Mouse (Mus musculus) thymus, adult 2 months (tissue): ENCODE results near the gene Vwf. TPM values are rescaled to one million over a fixed set of nuclear protein-coding genes. Genes with fewer than 3 reads are reported as not detected.

Experiments
- DNase-seq: peaks from one replicate; pipeline ENCODE4 v3.0.0; 2021
- H3K27ac ChIP-seq: fragments of 200-500 bp; 2 replicates; pipeline ENCODE4 v1.5.1; 2012; ENCODE audit warnings: low read length, control low read depth; ENCODE audit not compliant: control insufficient read depth, insufficient read depth
- H3K27me3 ChIP-seq: fragments of 200-500 bp; 2 replicates; pipeline ENCODE4 v1.6.1; 2012; ENCODE audit warnings: mild to moderate bottlenecking, low read length, moderate library complexity, mixed read lengths; ENCODE audit not compliant: control insufficient read depth, insufficient read depth
- H3K36me3 ChIP-seq: fragments of 200-500 bp; 2 replicates; pipeline ENCODE4 v1.6.1; 2012; ENCODE audit warnings: mild to moderate bottlenecking, low read length, moderate library complexity; ENCODE audit not compliant: control insufficient read depth, insufficient read depth
- H3K4me1 ChIP-seq: fragments of 200-500 bp; replicated peaks from 2 replicates; pipeline ENCODE4 v1.6.1; 2012; ENCODE audit warnings: low read length; ENCODE audit not compliant: control insufficient read depth, insufficient read depth
- H3K4me3 ChIP-seq: fragments of 200-500 bp; 2 replicates; pipeline ENCODE4 v1.5.1; 2012; ENCODE audit warnings: mild to moderate bottlenecking, low read length, control low read depth, moderate library complexity; ENCODE audit not compliant: control insufficient read depth, insufficient read depth
- CTCF ChIP-seq: fragments of 200-500 bp; IDR thresholded peaks from 2 replicates; pipeline ENCODE4 v1.5.1; 2012; ENCODE audit warnings: mild to moderate bottlenecking, control low read depth, low read length, moderate library complexity, borderline replicate concordance; ENCODE audit not compliant: control insufficient read depth, poor library complexity, insufficient read depth; ENCODE audit errors: extremely low read depth
- POLR2A ChIP-seq: fragments of 200-500 bp; IDR thresholded peaks from 2 replicates; pipeline ENCODE4 v1.6.1; 2012; ENCODE audit warnings: mild to moderate bottlenecking, low read length, control low read depth, moderate library complexity; ENCODE audit not compliant: control insufficient read depth, poor library complexity, insufficient read depth; ENCODE audit errors: extremely low read depth
- WGBS: fragments of 180-500 bp; shearing (Covaris S2); methylation state at CpG from one replicate; pipeline ENCODE4 v1.1.7; 2018; 5-methylcytosine and 5-hydroxymethylcytosine counted together
- polyA plus RNA-seq: library from polyadenylated mRNA; depleted of rRNA; stranded (reverse); fragments of >200 nt; gene quantifications from 2 replicates; pipeline ENCODE4 v1.2.3, GENCODE M21; 2012

Gene Vwf
- polyA plus RNA-seq, 1 experiment: 32.3 TPM

GRCm38 (mm10) chr6:125641146-125641545, 94.6 kb downstream of the Vwf start:
- no peak overlapping the region for H3K4me3 ChIP-seq

GRCm38 (mm10) chr6:125648964-125649363, 102.4 kb downstream of the Vwf start:
- Histone ChIP-seq H3K4me1 (no peaks in the 10 kb centered on the region), H3K27ac (no peak overlapping the region), H3K27me3 (no peaks in the 10 kb centered on the region), H3K4me3 (no peak overlapping the region), H3K36me3 (no peaks in the 10 kb centered on the region)
- WGBS: 75% methylated on average over 12 of the region's 12 CpGs
- DNase-seq: no peak
- TF ChIP-seq POLR2A: no peak
- TF ChIP-seq CTCF: no peak

More at GRCm38 (mm10) chr6:125641146-125641545, 94.6 kb downstream of the Vwf start:
- H3K4me1 ChIP-seq: no peaks in the 10 kb centered on the region
- no peaks in the 10 kb centered on the region for H3K27me3 ChIP-seq
- 97% methylated on average over 8 of the region's 8 CpGs for WGBS
- DNase-seq: no peak
- no peaks in the 10 kb centered on the region for H3K36me3 ChIP-seq
- TF ChIP-seq POLR2A (no peak), CTCF (no peak)
- H3K27ac ChIP-seq: no peak overlapping the region

- WGBS: 65% methylated on average over 3 of the region's 3 CpGs
- Histone ChIP-seq H3K36me3 (no peaks in the 10 kb centered on the region), H3K4me3 (no peak overlapping the region), H3K4me1 (no peaks in the 10 kb centered on the region), H3K27ac (no peak overlapping the region), H3K27me3 (no peaks in the 10 kb centered on the region)
- no peak for DNase-seq
- no peak for TF ChIP-seq CTCF
- no peak for TF ChIP-seq POLR2A
Observed at GRCm38 (mm10) chr6:125651335-125651734, 104.8 kb downstream of the Vwf start.

DNA sequence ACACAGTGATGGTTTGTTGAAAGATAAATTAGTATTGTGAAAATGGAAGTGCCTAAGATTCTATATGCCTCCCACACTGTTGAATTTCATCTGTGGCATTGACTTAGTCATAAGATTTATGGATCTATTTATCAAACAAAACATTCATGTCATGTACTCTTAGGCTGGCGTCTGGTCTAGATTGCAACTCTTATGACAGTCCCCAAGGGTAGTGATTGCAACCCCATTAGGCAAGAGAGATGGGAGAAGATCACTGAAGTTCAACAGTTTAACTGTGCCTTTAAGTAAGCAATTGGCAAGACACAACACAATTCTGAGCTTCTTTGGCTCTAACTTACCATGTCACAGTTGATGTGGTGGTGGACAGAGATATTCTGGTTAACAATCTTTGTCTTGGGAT, 106.8 kb downstream of the Vwf start:
- no peaks in the 10 kb centered on the region for H3K36me3 ChIP-seq
- H3K4me1 ChIP-seq: no peaks in the 10 kb centered on the region
- no peak overlapping the region for H3K4me3 ChIP-seq
- no peaks in the 10 kb centered on the region for H3K27me3 ChIP-seq
- 86% methylated on average over 1 of the region's 1 CpGs for WGBS
- H3K27ac ChIP-seq: no peak overlapping the region
- TF ChIP-seq POLR2A (no peak), CTCF (no peak)
- no peak for DNase-seq

DNA sequence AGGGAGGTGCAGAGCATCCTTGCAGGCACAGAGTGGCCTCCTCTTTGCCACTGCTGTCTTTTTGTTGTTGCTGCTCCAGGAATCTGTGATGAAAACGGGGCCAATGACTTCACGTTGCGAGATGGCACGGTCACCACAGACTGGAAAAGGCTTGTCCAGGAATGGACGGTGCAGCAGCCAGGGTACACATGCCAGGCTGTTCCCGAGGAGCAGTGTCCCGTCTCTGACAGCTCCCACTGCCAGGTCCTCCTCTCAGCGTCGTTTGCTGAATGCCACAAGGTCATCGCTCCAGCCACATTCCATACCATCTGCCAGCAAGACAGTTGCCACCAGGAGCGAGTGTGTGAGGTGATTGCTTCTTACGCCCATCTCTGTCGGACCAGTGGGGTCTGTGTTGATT, 110.3 kb downstream of the Vwf start:
- H3K27me3 ChIP-seq: no peaks in the 10 kb centered on the region
- no peak overlapping the region for H3K4me3 ChIP-seq
- H3K4me1 ChIP-seq: no peaks in the 10 kb centered on the region
- no peak overlapping the region for H3K27ac ChIP-seq
- DNase-seq: no peak
- WGBS: 92% methylated on average over 13 of the region's 13 CpGs
- TF ChIP-seq CTCF: no peak
- TF ChIP-seq POLR2A: no peak
- H3K36me3 ChIP-seq: no peaks in the 10 kb centered on the region

DNA sequence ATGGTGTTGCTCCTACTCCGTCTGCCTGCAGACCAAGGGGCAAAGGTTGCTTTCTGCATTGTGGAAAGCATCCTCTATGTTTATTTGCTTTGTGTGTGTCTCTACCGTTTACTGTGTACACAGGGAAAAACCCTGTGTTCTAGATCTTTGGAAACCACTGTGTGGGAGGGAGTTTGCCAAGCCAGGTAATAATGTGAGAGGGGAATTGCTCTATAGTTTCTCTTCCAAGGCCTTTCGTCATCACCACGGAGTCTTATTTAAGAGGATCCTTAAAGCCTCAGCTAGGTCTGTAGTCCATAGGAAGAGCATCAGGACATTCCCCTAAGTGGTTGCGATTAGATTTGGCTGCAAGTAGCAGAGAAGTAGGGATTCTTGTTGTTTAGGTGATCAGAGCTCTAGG, 111.4 kb downstream of the Vwf start:
- Histone ChIP-seq H3K36me3 (no peaks in the 10 kb centered on the region), H3K27me3 (no peaks in the 10 kb centered on the region), H3K4me1 (no peaks in the 10 kb centered on the region), H3K4me3 (no peak overlapping the region), H3K27ac (no peak overlapping the region)
- TF ChIP-seq CTCF (no peak), POLR2A (no peak)
- WGBS: 91% methylated on average over 5 of the region's 5 CpGs
- DNase-seq: no peak
